Mouse (Mus musculus): ENCODE data around the gene BC107364.
"Not testable (repeated sequence)": the region's sequence is repeated elsewhere in the genome, so short reads cannot be mapped to it uniquely, and the experiment has no call there.

BC107364 gene

GRCm38 (mm10) chr3:96452262-96452661 lies at the start of gene BC107364:
Gene BC107364, minus strand, starts transcription at chr3:96452306.
- not testable (repeated sequence) for DNase-seq (ENCODE audit: low spot score)

GRCm38 (mm10) chr3:96501391-96502115 lies 49.4 kb upstream of the BC107364 start:
- DNase-seq (ENCODE audit: low spot score), result peak; percentile 69

GRCm38 (mm10) chr3:96500691-96501265 lies 48.7 kb upstream of the BC107364 start:
- DNase-seq (ENCODE audit: low spot score), result peak; percentile 45

GRCm38 (mm10) chr3:96500289-96500621 lies 48.1 kb upstream of the BC107364 start:
- peak; percentile 71 for DNase-seq (ENCODE audit: low spot score)

GRCm38 (mm10) chr3:96499481-96500288 lies 47.6 kb upstream of the BC107364 start:
- no peak for DNase-seq (ENCODE audit: low spot score)

- DNase-seq (ENCODE audit: low spot score), result no peak
Observed at GRCm38 (mm10) chr3:96498476-96499245, 46.6 kb upstream of the BC107364 start.

- no peak for DNase-seq (ENCODE audit: low spot score)
Observed at GRCm38 (mm10) chr3:96497451-96498028, 45.4 kb upstream of the BC107364 start.

- DNase-seq (ENCODE audit: low spot score), result not testable (repeated sequence)
Observed at GRCm38 (mm10) chr3:96496620-96497275, 44.6 kb upstream of the BC107364 start.

GRCm38 (mm10) chr3:96496216-96496615 lies 44.1 kb upstream of the BC107364 start:
- no peak for DNase-seq (ENCODE audit: low spot score)

GRCm38 (mm10) chr3:96495490-96496210 lies 43.5 kb upstream of the BC107364 start:
- no peak for DNase-seq (ENCODE audit: low spot score)

GRCm38 (mm10) chr3:96494912-96495311 lies 42.8 kb upstream of the BC107364 start:
- DNase-seq (ENCODE audit: low spot score), result no peak

GRCm38 (mm10) chr3:96494456-96494855 lies 42.4 kb upstream of the BC107364 start:
- DNase-seq (ENCODE audit: low spot score), result not testable (repeated sequence)

- not testable (repeated sequence) for DNase-seq (ENCODE audit: low spot score)
Observed at GRCm38 (mm10) chr3:96489636-96490035, 37.5 kb upstream of the BC107364 start.

GRCm38 (mm10) chr3:96488907-96489629 lies 37.0 kb upstream of the BC107364 start:
- DNase-seq (ENCODE audit: low spot score), result not testable (repeated sequence)

GRCm38 (mm10) chr3:96488290-96488906 lies 36.3 kb upstream of the BC107364 start:
- DNase-seq (ENCODE audit: low spot score), result not testable (repeated sequence)

- DNase-seq (ENCODE audit: low spot score), result no peak
Observed at GRCm38 (mm10) chr3:96487596-96488289, 35.6 kb upstream of the BC107364 start.

- DNase-seq (ENCODE audit: low spot score), result not testable (repeated sequence)
Observed at GRCm38 (mm10) chr3:96486828-96487559, 34.9 kb upstream of the BC107364 start.

All from urinary bladder, postnatal 10 days (tissue).